Mouse (Mus musculus) gastrocnemius, adult 18-20 months (tissue): ENCODE data around the gene Rap2c. TPM values are rescaled to one million over a fixed set of nuclear protein-coding genes. Genes with fewer than 3 reads are reported as not detected.

Experiments
- DNase-seq: peaks from one replicate; pipeline ENCODE4 v3.0.0; 2021; ENCODE audit warnings: low spot score
- long read RNA-seq, 2 experiments: library from polyadenylated mRNA; stranded (forward); transcript quantifications; one replicate each; pipeline ENCODE4 v2.0.0; 2021
- total RNA-seq, 2 experiments: library from RNA; stranded (reverse); gene quantifications; 2 replicates each; pipeline ENCODE4 v1.2.3; 2021

Rap2c gene
- total RNA-seq = 10 to 100 TPM; 22.3 to 24.3 TPM
- long read RNA-seq, experiment 1, partial matches to known transcripts = 0 of 30 reads
- long read RNA-seq, experiment 1, other reads (novel, unspliced or antisense) = 26 of 30 reads
- long read RNA-seq, experiment 2, transcript Rap2c-201 (3 exons, 3,545 nt) = major isoform, 5 of 20 reads
- long read RNA-seq, experiment 2, partial matches to known transcripts = 1 of 20 reads
- long read RNA-seq, experiment 2, other reads (novel, unspliced or antisense) = 14 of 20 reads

DNA sequence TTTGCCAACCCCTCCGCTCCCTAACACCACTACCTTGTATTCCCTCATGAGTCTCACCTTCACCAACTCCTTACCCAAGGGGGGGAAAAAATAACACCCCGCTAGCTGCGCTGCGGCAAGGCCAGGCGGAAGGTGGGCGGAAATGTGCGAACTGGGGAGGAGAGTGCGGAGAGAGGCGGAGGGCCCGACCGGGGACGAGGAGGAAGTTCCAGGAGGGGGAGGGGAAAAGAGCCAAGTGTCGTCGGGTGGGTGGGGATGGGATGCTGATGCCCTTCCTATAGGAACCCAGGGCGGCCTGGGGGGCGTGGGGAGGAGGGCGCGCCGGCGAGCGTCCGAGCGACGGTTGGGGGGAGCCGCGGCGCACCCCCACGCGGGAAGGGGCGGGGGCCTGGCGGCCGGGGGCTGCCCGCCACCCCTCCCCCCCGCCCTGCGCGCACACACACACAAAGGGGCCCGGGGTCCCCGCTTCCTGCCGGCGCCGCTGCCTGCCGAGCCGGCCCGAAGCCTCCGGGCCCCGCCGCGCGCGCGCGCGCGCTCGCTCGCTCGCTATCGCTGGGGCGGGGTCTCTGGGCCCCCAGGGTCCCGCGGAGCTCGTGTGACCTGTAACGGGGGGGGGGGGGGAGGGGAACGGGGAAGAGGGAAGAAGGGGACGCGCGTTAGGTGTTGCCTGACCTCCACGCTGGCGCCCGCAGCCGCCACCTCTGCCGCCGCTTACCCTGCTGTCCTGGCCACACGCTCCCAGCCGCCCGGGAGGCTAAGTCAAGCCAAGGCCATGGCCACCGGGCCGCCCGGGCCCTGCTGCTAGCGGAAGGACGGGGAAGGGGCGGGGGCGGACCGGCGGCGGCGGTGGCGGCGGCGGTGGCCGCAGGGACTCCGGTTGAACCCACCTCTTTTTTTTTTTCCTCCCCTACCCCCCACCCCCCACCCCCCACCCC is at the start of gene Rap2c:
Gene Rap2c (minus strand): TSS at position 168 of the 935 bp plus-strand sequence.
- peak; percentile 20 for DNase-seq

DNA sequence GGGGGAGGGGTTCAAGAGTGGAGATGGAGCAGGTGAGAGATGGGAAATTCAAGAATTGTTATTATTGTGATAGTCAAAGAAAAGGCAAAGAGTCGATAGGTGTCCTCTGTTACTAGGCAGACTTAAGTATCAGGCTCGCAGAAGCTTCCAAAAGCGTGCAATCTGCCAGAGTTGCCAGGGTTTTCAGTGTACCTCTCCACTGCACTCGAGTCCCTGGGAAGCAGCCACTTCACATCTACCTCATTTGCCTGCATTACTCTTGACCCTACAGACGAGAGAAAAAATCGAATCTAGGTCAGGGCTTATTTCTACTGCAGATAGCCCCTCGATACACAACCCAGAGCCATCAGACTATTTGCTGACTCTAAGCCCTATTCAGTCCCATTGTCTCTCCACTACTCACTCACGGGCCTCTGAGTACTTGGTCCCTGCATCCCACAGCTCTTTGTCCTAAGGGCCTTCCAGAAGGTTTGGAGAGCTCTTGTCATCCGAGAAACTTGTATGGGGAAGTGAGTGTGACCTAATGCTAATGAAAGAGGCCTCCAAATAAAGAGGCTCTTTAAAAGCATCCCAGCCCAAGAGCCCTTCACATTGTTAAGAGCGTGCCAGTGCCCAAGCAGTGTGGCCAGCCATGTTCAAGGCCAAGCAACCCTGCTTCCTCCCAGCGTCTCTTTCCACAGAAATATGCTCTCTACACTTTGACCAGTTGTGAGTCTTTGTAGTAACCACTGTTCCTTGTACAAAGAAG is 48.9 kb upstream of the Rap2c start:
- DNase-seq = no peak

DNA sequence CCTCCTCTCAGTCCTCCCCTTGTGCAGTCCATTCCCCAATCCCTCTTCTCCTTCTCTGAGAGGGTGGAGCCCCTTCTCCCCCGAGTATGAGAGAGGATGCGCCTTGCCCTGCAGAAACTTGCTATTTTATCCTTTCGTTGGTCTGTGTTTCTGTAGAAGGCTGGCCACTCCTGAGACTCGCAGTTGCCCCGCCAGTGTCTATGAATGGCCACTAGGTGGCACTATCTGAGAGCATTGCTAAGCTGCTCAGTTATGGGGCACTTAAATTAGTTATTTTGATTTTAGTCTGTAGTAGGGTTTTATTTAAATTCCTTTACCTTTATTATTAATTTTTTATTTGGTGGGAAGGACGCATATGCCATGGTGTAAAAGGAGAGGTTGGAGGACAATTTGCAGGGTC is 48.0 kb upstream of the Rap2c start:
- DNase-seq = peak; percentile 28

DNA sequence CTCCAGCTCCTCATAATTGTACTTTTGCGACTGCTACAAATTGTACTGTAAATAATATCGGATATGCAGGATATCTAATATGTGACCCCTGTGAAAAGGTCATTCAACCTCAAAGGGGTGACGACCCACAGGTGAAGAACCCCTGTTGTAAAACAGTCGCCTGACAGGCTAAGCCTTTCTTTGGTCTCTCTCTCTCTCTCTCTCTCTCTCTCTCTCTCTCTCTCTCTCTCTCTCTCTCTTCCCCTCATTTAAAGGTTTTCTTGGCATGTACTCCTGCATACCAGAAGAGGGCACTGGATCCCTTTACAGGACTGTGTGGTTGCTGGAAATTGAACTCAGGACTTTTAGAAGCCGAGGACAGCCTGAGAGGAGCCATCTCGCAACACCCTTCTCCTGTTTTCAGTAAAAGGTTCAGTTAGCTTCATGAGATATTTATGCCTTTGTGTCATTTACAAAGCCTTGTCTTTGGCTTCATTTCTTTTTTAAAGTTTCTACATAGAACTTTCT is 47.4 kb upstream of the Rap2c start:
- DNase-seq = no peak

DNA sequence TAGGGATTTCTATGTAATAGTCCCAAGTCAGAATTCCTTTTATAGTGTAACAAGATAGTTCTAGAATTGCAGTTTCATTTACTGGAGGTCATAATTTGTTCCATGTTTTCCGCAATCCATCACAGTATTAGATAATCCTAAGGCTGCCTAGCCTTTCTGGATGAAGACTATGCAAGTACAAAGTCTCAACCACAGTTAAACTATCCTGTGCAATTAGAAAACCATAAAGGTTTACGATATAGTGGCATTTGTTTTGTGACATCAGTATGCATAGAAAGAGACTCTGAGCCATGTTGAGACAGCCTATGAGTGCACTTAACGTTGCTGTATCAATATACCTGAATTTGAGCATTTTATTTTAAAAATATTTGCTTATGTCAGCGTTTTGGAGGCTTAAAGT is 42.4 kb upstream of the Rap2c start:
- DNase-seq = no peak

DNA sequence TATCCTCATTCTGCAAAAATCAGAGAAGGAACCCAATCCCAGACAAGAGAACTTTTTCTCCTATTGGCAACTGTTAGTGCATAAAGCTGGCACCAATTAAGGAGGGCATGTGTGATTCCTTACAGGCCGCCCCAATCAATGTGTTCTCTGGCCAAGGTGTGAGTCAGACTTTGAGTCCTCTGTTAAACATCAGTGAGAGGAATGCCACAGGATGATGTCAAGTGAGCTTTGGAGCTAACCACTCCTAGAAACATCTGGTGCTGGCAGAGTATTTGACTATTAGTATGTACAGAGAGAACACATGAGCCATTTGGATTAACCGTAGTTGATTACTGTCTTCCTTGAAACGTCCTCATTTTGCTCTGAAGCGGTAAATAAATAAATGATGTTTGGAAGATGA is 40.9 kb upstream of the Rap2c start:
- DNase-seq = peak; percentile 27

DNA sequence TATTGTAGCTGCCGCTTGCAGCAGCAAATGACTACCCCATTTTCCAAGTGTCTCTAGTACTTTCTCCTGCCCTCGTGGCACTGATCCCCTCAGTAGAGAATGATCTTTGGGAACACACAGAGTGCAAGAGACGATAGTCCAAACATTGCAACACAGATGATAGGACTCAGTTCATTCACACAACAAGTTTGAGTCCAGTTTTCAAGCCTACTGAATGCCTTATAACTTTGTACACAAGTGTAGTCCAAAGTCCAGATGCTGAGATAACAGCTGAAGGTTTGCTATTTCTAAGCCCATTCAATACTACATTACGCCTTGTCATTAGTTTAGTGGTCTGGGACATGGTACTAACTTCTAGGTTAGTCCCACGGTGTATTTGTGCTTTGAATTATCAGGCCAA is 40.5 kb upstream of the Rap2c start:
- DNase-seq = no peak

DNA sequence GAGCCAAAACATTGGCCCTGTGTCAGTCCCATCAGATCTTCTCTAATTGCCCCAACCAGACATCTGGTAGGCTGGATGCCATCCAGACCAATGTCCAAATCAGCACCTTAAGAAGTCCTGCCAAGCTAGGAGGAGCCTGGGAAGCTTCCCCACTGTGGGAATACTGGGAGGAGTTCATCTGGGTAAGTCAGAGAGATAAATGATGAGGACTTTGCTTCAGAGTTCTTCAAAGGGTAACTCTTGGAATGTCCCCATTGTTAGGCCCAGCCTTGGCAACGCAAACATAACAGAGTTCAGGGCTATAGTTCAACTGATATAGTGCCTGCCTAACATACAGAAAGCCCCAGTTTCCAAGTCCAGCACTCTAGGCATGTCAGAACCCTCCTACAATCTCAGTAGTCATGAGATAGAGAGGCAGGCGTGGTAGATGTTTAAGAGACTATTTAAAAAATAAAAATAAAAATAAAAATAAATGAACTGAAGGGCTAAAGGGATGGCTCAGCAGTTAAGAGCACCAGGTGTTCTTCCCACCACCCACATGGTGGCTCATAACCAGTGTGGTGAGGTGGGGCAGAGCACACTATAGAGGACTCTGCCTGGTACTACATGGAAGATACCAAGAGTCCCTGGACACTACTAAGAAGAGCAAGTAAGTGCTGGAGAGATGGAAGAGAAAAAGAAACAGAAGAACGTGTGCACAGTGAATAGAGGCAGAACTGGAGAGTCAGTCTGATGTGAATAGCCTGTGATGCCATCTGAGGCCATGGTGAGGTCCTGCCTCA is 34.1 kb upstream of the Rap2c start:
- DNase-seq = no peak

DNA sequence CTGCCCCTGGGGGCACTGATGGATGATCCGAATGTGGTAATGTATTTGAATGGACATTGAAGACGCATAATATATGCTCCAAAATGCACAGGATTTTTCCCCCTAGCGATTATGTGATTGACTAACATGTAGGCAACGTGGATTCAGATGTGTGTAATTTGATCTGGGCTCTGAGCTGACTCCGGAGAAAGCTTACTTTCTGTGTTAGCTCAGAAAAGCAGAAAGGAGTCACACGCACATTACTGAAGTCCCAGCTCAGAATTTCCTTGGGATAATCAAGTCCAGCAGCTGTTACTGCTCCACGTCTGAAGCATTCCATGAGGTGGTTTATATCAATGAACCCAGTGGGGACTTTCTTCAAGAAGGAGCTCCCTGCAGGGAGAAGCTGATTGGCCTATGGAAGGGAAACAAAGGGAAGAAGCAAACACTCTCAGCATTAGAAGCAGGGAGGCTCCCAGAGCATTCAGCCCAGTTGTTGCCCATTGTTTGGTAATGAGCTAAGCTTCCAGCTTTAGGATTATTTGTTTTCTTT is 17.9 kb upstream of the Rap2c start:
- no peak for DNase-seq

DNA sequence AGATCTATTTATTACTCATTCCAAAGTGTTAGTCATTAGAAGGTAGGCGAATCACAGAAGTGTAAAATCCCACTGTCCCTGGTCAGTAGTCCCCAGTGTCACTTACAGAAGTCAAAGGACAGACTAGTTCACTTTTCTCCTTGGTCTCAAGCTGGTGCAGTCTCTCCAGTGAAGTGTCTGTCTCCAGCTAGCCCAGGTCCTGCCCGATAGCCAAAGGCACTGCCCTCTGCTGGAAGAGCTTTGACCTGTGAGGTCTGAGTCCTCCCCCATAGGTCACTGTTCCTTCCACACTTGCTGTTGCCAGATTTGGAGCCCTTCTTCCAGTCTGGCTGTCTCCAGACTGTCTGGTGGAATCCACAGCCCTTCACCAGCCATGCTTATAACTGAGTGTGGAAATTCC is 2.1 kb upstream of the Rap2c start:
- peak; percentile 74 for DNase-seq

DNA sequence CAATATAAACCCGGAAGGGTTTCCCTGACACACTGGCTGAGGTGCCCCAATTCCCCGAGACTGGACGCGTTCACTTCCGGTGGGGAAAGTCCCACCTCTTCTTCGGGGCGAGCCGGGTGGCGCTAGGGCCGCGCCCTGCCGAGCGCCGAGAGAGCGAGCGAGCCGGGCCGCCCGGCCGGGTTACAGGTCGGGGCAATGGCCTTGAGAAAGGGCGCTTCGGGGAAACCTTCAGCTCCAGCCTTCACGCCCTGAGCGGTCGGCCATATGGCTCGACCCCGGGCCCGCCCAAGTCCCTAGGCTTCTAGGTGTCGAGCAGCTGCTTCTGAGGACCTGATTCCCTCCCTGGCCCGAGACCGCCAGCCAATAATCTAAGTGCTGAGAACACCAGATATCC is 965 bp upstream of the Rap2c start:
- peak; percentile 74 for DNase-seq

DNA sequence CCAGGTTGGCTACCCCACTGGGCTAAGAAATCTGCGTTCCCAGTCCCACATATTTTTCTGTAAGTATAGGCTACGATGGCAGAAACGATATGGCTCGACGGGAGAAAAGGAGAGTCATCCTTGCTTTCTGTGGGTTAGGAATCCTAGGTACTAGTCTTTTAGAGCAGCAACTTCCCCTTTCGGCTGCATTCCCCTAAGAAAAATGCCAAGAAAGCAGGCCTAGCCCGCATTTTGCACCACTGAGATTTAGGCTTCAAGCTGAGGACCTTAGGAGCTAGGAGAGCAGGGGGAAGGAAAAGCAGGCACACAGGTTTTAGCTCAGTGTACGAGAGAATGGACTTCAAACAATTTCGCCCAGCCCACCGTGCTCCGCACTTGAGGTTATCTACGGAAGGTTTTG is 892 bp downstream of the Rap2c start:
- DNase-seq = no peak

DNA sequence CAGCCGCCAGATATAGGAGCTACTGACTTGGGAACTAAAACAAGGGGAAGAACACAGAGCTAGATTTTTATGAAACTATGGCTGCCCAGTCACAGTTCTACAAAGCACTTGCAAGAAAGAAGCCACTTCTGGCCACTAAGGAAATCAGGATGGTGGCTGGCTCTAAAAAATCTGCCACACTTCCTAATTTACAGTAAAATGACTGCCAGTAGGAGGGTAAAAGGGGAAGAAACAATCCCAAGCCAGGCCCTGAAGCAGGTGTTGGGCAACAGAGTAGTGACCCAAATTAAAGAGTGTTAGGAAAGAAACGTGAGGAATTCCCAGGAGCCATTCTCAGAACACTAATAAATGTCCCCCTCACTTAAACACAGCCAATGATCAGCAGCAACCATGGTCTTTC is 5.5 kb downstream of the Rap2c start:
- no peak for DNase-seq

DNA sequence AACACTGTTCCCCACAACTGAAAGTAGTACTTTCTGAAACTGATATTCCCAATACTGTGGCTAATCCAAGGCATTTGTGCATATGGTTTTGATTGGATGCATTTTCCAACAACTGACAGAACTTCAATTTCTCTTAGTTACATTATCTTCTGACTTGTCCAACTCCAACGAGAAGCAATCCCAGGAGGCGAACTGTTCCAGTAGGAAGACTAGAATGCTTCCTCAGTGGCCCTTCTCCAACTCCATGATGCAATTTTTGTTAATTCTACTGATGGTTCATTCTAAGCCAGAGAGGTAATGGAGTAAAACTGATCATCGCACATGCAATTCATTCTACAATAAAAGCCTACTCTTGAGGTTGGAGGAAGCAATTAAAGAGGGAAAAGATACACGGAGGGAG is 7.5 kb downstream of the Rap2c start:
- DNase-seq = peak; percentile 29

DNA sequence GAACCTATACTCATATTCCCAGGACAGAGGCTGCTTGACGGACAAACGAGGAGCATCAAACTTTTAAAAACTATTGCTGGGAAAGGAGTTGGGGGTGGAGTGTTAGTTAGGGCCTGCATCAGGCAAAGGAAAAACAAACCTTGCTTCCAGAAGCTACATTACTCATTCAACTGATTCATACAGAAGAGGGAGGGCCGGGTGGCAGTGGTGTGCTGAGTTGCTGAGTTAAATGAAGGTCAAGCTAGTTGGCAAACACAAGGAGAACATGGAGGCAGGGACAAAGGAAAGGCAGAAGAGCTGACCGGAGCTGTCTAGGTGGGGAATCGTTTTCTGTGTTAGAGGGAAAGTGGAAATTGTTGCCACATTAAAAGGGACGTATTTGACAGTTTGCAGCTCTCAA is 17.0 kb downstream of the Rap2c start:
- no peak for DNase-seq

DNA sequence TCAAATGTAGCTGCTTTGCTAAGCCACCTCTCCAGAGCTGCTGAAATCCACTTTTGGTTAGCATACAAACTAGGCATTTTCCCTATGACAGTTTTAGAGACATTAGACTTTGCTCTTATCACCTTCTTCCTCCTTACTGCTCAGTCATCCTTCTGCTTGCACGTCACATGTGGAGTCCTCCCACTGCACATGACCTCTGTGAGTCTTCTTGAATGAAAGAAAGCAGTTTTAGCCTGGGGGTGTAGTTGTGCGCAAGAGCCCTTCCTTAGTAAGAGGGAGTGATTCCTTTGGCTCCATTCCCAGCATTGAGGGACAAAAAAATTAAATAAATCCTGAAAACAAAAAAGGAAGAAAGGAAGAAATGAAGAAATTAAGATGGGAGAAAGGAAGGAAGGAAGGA is 22.5 kb downstream of the Rap2c start:
- DNase-seq = no peak

DNA sequence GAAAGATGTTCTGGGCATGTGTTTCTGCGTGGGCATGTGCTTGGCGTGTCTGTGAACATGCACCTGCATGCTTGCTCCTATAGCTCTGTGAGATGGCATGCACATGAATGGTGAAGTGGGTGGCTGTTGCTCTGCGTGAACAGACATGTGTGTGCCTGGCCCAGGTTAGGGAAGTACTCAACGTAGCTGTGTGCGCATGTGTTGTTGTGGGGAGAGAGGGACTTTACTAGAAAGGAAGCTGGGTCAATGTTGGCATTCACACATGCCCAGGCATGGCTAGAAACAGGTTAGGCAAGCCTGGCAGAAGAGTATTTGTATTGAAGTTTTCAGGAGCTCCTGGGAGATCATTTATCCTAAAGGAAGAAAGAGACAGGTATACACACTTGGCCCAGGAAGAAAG is 26.5 kb downstream of the Rap2c start:
- DNase-seq = no peak

DNA sequence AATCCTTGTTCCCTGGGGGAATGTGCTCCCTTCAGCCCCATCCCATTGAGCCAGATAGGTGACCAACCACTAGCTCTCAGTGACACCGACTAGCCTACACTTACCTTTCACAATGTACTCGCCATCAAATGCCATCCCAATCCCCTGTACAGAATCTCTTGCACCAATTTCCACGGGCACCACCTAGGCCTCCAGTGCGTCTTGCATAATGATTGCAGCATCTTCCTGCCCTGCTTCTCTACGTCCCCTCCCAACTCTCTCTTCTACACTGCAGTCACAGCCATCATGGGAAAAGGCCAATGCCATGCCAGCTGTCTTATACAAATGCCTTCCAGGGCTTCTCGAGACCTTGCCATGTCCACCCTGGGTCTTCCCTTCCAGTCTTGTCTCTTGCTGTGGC is 27.9 kb downstream of the Rap2c start:
- DNase-seq = no peak

DNA sequence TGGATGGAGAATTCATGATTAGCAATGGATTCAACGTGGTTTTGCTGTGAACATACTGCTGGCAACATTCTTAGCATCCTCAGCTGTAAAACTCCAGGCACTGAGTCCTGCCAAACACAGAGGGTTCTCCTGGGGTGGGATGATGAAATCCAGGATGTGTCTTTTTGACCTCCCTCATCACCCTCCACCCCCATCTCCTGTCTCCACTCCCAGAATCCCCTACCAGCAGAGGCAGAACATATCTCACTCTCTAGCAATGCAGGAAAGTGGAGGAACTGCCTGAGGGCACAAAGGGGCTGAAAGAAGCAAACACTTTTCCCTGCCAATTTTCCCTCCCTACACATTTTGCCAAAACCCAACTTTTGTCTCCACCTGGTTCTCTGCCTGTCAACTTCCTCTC is 29.2 kb downstream of the Rap2c start:
- DNase-seq = peak; percentile 5

DNA sequence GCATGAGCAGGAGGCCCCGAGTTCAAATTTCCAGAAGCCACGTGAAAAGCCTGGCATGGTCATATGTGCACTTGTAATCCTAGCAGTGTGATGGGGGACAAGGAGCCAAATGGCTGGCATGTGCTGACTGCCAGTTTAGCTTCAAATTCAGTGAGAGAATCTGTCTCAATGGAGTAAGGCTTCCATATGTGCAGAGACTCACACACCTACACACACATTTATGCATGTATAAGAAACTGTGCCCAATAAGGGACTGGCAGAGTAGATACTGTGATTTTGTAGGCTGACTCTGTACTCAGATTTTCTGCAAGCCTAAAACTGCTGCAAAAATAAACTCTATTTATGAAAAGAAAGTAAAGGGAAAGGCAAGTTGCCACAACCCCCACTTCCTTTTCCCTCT is 39.4 kb downstream of the Rap2c start:
- DNase-seq = no peak

DNA sequence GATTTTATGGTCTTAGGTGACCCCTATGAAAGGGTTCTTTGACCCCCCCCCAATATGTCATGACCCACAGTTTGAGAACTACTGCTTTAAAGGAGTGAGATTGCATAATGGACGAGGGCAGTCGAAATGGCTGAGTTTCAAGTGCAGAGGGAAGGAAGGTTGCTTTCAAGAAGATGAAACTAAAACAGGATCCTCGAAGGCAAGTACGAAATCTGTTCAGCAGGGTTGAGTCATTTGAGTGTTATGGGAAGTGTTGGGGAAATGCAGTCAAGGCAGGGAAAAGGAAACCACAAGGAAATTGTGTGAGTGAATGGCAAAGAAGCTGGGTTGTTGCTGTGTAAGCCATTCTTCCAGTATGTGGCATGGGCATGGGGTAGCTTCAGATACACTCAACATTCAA is 45.7 kb downstream of the Rap2c start:
- no peak for DNase-seq
